Mouse (Mus musculus) MEL (cell line): ENCODE measurements around the gene Lats2. TPM values are rescaled to one million over a fixed set of nuclear protein-coding genes. Genes with fewer than 3 reads are reported as not detected.

Experiments
- DNase-seq: peaks from one replicate; pipeline ENCODE4 v3.0.0; 2011; ENCODE audit warnings: low read depth, low spot score
- H3K27ac ChIP-seq: 2 replicates; pipeline ENCODE4 v1.5.1; 2012; ENCODE audit warnings: low read depth, mild to moderate bottlenecking, control low read depth, low read length, moderate library complexity; ENCODE audit not compliant: control insufficient read depth
- H3K27me3 ChIP-seq, 2 experiments: fragments of 150-350 bp in 1 of 2; sonication (generic) in 1 of 2; 2 replicates each; pipeline ENCODE4 v1.6.1; 2012; ENCODE audit warnings: low read length in 2 of 2, mild to moderate bottlenecking in 2 of 2, improper control_type of control experiment in 1 of 2, moderate library complexity in 1 of 2; ENCODE audit not compliant: insufficient read depth in 2 of 2, control insufficient read depth in 1 of 2
- H3K36me3 ChIP-seq, 2 experiments: 2 replicates each; pipeline ENCODE4 v1.6.1; 2012 to 2014; ENCODE audit warnings: low read length in 2 of 2, improper control_type of control experiment in 1 of 2, inconsistent platforms in 1 of 2, mild to moderate bottlenecking in 1 of 2; ENCODE audit not compliant: insufficient read depth in 2 of 2, control insufficient read depth in 1 of 2
- H3K4me1 ChIP-seq, 2 experiments: fragments of 150-350 bp in 1 of 2; sonication (generic) in 1 of 2; 2 replicates each; pipeline ENCODE4 v1.6.1; 2012; ENCODE audit warnings: low read length in 2 of 2, improper control_type of control experiment in 1 of 2, mild to moderate bottlenecking in 1 of 2; ENCODE audit not compliant: insufficient read depth in 2 of 2, control insufficient read depth in 1 of 2
- H3K4me3 ChIP-seq, 2 experiments: fragments of 150-350 bp in 1 of 2; sonication (generic) in 1 of 2; 2 replicates each; pipeline ENCODE4 v1.5.1; 2012; ENCODE audit warnings: low read depth in 2 of 2, low read length in 2 of 2, mild to moderate bottlenecking in 2 of 2, moderate library complexity in 2 of 2, control low read depth in 1 of 2, improper control_type of control experiment in 1 of 2; ENCODE audit not compliant: control insufficient read depth in 1 of 2, insufficient read depth in 1 of 2
- H3K79me2 ChIP-seq: 2 replicates; pipeline ENCODE4 v1.6.1; 2012; ENCODE audit warnings: mild to moderate bottlenecking, low read length, moderate library complexity; ENCODE audit not compliant: control insufficient read depth, poor library complexity, insufficient read depth
- H3K9ac ChIP-seq: 2 replicates; pipeline ENCODE4 v1.6.1; 2012; ENCODE audit warnings: low read depth, mild to moderate bottlenecking, control low read depth, low read length, moderate library complexity; ENCODE audit not compliant: control insufficient read depth, poor library complexity, severe bottlenecking
- H3K9me3 ChIP-seq: fragments of 150-350 bp; sonication (generic); replicated peaks from 2 replicates; pipeline ENCODE4 v1.6.1; 2012; ENCODE audit warnings: mild to moderate bottlenecking, low read length, improper control_type of control experiment, moderate library complexity; ENCODE audit not compliant: insufficient read depth
- BHLHE40 ChIP-seq: IDR thresholded peaks from 2 replicates; pipeline ENCODE4 v1.6.1; 2012; ENCODE audit warnings: low read depth, mild to moderate bottlenecking, inconsistent platforms, low read length, improper control_type of control experiment, borderline replicate concordance
- CHD1 ChIP-seq: IDR thresholded peaks from 2 replicates; pipeline ENCODE4 v1.6.1; 2012; ENCODE audit warnings: low read depth, mild to moderate bottlenecking, inconsistent platforms, low read length, improper control_type of control experiment
- CHD2 ChIP-seq: IDR thresholded peaks from 2 replicates; pipeline ENCODE4 v1.6.1; 2011; ENCODE audit warnings: low read length, improper control_type of control experiment
- CTCF ChIP-seq, 3 experiments: IDR thresholded peaks in 2 of 3; conservative IDR thresholded peaks in 1 of 3; 2 replicates each; pipeline ENCODE4 v1.5.1; 2011 to 2012; ENCODE audit warnings: low read length in 3 of 3, low read depth in 2 of 3, mild to moderate bottlenecking in 2 of 3, improper control_type of control experiment in 1 of 3, inconsistent platforms in 1 of 3, mixed read lengths in 1 of 3, moderate library complexity in 1 of 3; ENCODE audit not compliant: control insufficient read depth in 1 of 3, insufficient read depth in 1 of 3, poor library complexity in 1 of 3, severe bottlenecking in 1 of 3
- E2F4 ChIP-seq: IDR thresholded peaks from 2 replicates; pipeline ENCODE4 v1.6.1; 2011; ENCODE audit warnings: low read depth, low read length, improper control_type of control experiment, borderline replicate concordance
- EP300 ChIP-seq, 2 experiments: IDR thresholded peaks; 2 replicates each; pipeline ENCODE4 v1.6.1; 2011; ENCODE audit warnings: improper control_type of control experiment in 2 of 2, low read length in 2 of 2, low read depth in 1 of 2, mild to moderate bottlenecking in 1 of 2
- ETS1 ChIP-seq: IDR thresholded peaks from 2 replicates; pipeline ENCODE4 v1.6.1; 2012; ENCODE audit warnings: low read depth, mild to moderate bottlenecking, inconsistent platforms, low read length, improper control_type of control experiment, moderate library complexity
- GABPA ChIP-seq: IDR thresholded peaks from 2 replicates; pipeline ENCODE4 v1.6.1; 2012; ENCODE audit warnings: low read depth, mild to moderate bottlenecking, inconsistent platforms, low read length, improper control_type of control experiment, moderate library complexity
- HCFC1 ChIP-seq: IDR thresholded peaks from 2 replicates; pipeline ENCODE4 v1.6.1; 2012; ENCODE audit warnings: low read depth, mild to moderate bottlenecking, inconsistent platforms, low read length, improper control_type of control experiment, moderate library complexity
- JUND ChIP-seq: IDR thresholded peaks from 2 replicates; pipeline ENCODE4 v1.6.1; 2011; ENCODE audit warnings: low read depth, mild to moderate bottlenecking, improper control_type of control experiment, low read length
- KAT2A ChIP-seq: conservative IDR thresholded peaks from 2 replicates; pipeline ENCODE4 v1.6.1; 2012; ENCODE audit warnings: low read depth, low read length, improper control_type of control experiment, inconsistent platforms
- MAFK ChIP-seq: IDR thresholded peaks from 2 replicates; pipeline ENCODE4 v1.6.1; 2011; ENCODE audit warnings: low read depth, mild to moderate bottlenecking, low read length, improper control_type of control experiment, borderline replicate concordance
- MAX ChIP-seq: IDR thresholded peaks from 2 replicates; pipeline ENCODE4 v1.6.1; 2011; ENCODE audit warnings: low read length, improper control_type of control experiment
- MAZ ChIP-seq: IDR thresholded peaks from 2 replicates; pipeline ENCODE4 v1.6.1; 2012; ENCODE audit warnings: low read depth, mild to moderate bottlenecking, inconsistent platforms, low read length, improper control_type of control experiment
- MYC ChIP-seq: IDR thresholded peaks from 2 replicates; pipeline ENCODE4 v1.6.1; 2011; ENCODE audit warnings: low read depth, mild to moderate bottlenecking, low read length, improper control_type of control experiment, moderate library complexity
- NELFE ChIP-seq: IDR thresholded peaks from 2 replicates; pipeline ENCODE4 v1.6.1; 2011; ENCODE audit warnings: low read depth, low read length, improper control_type of control experiment
- POLR2A ChIP-seq, 2 experiments: IDR thresholded peaks; 2 replicates each; pipeline ENCODE4 v1.6.1; 2011 to 2012; ENCODE audit warnings: low read length in 2 of 2, mild to moderate bottlenecking in 2 of 2, control low read depth in 1 of 2, improper control_type of control experiment in 1 of 2, low read depth in 1 of 2, moderate library complexity in 1 of 2; ENCODE audit not compliant: control insufficient read depth in 1 of 2, insufficient read depth in 1 of 2, poor library complexity in 1 of 2
- POLR2AphosphoS2 ChIP-seq: IDR thresholded peaks from 2 replicates; pipeline ENCODE4 v1.6.1; 2011; ENCODE audit warnings: low read length, improper control_type of control experiment
- POLR2AphosphoS5 ChIP-seq: IDR thresholded peaks from 2 replicates; pipeline ENCODE4 v1.6.1; 2012; ENCODE audit warnings: low read depth, borderline replicate concordance, mild to moderate bottlenecking, inconsistent platforms, low read length, moderate library complexity, mixed read lengths
- RAD21 ChIP-seq: IDR thresholded peaks from 2 replicates; pipeline ENCODE4 v1.6.1; 2011; ENCODE audit warnings: mild to moderate bottlenecking, low read depth, low read length, improper control_type of control experiment
- SIN3A ChIP-seq: IDR thresholded peaks from 2 replicates; pipeline ENCODE4 v1.6.1; 2012; ENCODE audit warnings: low read length, improper control_type of control experiment, inconsistent platforms
- SMC3 ChIP-seq: IDR thresholded peaks from 2 replicates; pipeline ENCODE4 v1.6.1; 2011; ENCODE audit warnings: low read depth, low read length, improper control_type of control experiment
- TAL1 ChIP-seq: IDR thresholded peaks from 2 replicates; pipeline ENCODE4 v1.6.1; 2012; ENCODE audit warnings: mild to moderate bottlenecking, inconsistent platforms, low read length, moderate library complexity, mixed read lengths
- TBP ChIP-seq: IDR thresholded peaks from 2 replicates; pipeline ENCODE4 v1.8.0; 2011; ENCODE audit warnings: low read depth, low read length, improper control_type of control experiment
- TCF12 ChIP-seq: IDR thresholded peaks from 2 replicates; pipeline ENCODE4 v1.6.1; 2014; ENCODE audit warnings: low read depth, mild to moderate bottlenecking, inconsistent platforms, low read length, improper control_type of control experiment, moderate library complexity
- USF1 ChIP-seq: IDR thresholded peaks from 2 replicates; pipeline ENCODE4 v1.6.1; 2014; ENCODE audit warnings: low read depth, mild to moderate bottlenecking, inconsistent platforms, low read length, improper control_type of control experiment, moderate library complexity
- USF2 ChIP-seq, 2 experiments: IDR thresholded peaks; 2 replicates each; pipeline ENCODE4 v1.6.1; 2011 to 2012; ENCODE audit warnings: improper control_type of control experiment in 2 of 2, low read length in 2 of 2, borderline replicate concordance in 1 of 2, inconsistent platforms in 1 of 2, low read depth in 1 of 2, mild to moderate bottlenecking in 1 of 2; ENCODE audit not compliant: insufficient read depth in 1 of 2
- ZC3H11A ChIP-seq: IDR thresholded peaks from 2 replicates; pipeline ENCODE4 v1.6.1; 2012; ENCODE audit warnings: low read depth, mild to moderate bottlenecking, inconsistent platforms, low read length, improper control_type of control experiment
- ZKSCAN1 ChIP-seq: IDR thresholded peaks from 2 replicates; pipeline ENCODE4 v1.6.1; 2012; ENCODE audit warnings: low read depth, mild to moderate bottlenecking, inconsistent platforms, low read length, improper control_type of control experiment, moderate library complexity
- ZMIZ1 ChIP-seq: IDR thresholded peaks from 2 replicates; pipeline ENCODE4 v1.6.1; 2012; ENCODE audit warnings: low read depth, mild to moderate bottlenecking, inconsistent platforms, low read length, improper control_type of control experiment, moderate library complexity
- ZNF384 ChIP-seq: IDR thresholded peaks from 2 replicates; pipeline ENCODE4 v1.6.1; 2012; ENCODE audit warnings: low read depth, mild to moderate bottlenecking, inconsistent platforms, low read length, improper control_type of control experiment
- polyA plus RNA-seq, 2 experiments: library from polyadenylated mRNA; stranded (reverse) in 1 of 2; unstranded in 1 of 2; fragments of >175 nt in 1 of 2; fragments of >200 nt in 1 of 2; gene quantifications; 2 replicates each; pipeline versions ENCODE4 v1.2.1 to v1.2.4; 2012; ENCODE audit warnings: low replicate concordance in 2 of 2, low read depth in 1 of 2; ENCODE audit not compliant: insufficient read length in 2 of 2, insufficient read depth in 1 of 2, missing spikeins in 1 of 2
- total RNA-seq: library from RNA; depleted of rRNA; stranded (reverse); fragments of 300-350 nt; gene quantifications from 2 replicates; pipeline ENCODE4 v1.2.3, GENCODE M21; 2012

Gene Lats2
- total and polyA plus RNA-seq, 3 experiments = 1.1 to 2.6 TPM; not detected in 1

- H3K27ac ChIP-seq = no peak overlapping the region
- TF ChIP-seq USF1 = no peak
- TF ChIP-seq, all 39 proteins: peak for 0
- Histone ChIP-seq H3K4me1 (peaks cover 2 to 11% of the 10 kb centered on the region in 2 experiments; a peak in 3 of 4 replicates), H3K4me3 (no peak overlapping the region), H3K9ac (no peak overlapping the region), H3K27me3 (no peaks in the 10 kb centered on the region), H3K79me2 (no peaks in the 10 kb centered on the region), H3K36me3 (peaks cover 0 to 10% of the 10 kb centered on the region in 2 experiments; a peak in 2 of 4 replicates), H3K9me3 (no peaks in the 10 kb centered on the region)
- DNase-seq = no peak
Observed at GRCm38 (mm10) chr14:57694246-57694645, 63.9 kb downstream of the Lats2 start.

GRCm38 (mm10) chr14:57692517-57693130, 65.6 kb downstream of the Lats2 start:
- Histone ChIP-seq H3K27ac (peak overlapping the region; percentile 86), H3K4me1 (peaks cover 2 to 11% of the 10 kb centered on the region in 2 experiments; a peak in 3 of 4 replicates), H3K27me3 (no peaks in the 10 kb centered on the region), H3K9me3 (no peaks in the 10 kb centered on the region), H3K4me3 (peak overlapping the region; percentile 18 to 32), H3K36me3 (peaks cover 0 to 10% of the 10 kb centered on the region in 2 experiments; a peak in 2 of 4 replicates), H3K9ac (peak overlapping the region; percentile 57), H3K79me2 (no peaks in the 10 kb centered on the region)
- DNase-seq = peak; percentile 88
- no peak for TF ChIP-seq TBP
- TF ChIP-seq MAZ = peak; percentile 54; the same call in 1 of the 2 replicates
- TF ChIP-seq USF2 (IDR thresholded peaks at IDR 0.05; ENCODE audit: borderline replicate concordance in 1 of 2, insufficient read depth in 1 of 2, low read depth in 1 of 2, low read length in 2 of 2) = no peak
- peak; percentile 70; the same call in 1 of the 2 replicates for TF ChIP-seq MAX
- TF ChIP-seq TCF12 = peak; percentile 82
- TF ChIP-seq JUND = no peak
- TF ChIP-seq GABPA = no peak
- no peak for TF ChIP-seq CHD2
- TF ChIP-seq USF1 = no peak
- TF ChIP-seq CTCF (IDR thresholded peaks at IDR 0.05 in 2 of 3, conservative IDR thresholded peaks at IDR 0.05 in 1 of 3; ENCODE audit: control insufficient read depth in 1 of 3, insufficient read depth in 1 of 3, low read depth in 2 of 3, low read length in 3 of 3, poor library complexity in 1 of 3, severe bottlenecking in 1 of 3) = no peak
- TF ChIP-seq NELFE = 0 out of 2 replicates have a peak, but pooled peaks have one; percentile 37
- no peak for TF ChIP-seq SIN3A
- no peak for TF ChIP-seq SMC3
- peak; percentile 75 for TF ChIP-seq ETS1
- TF ChIP-seq E2F4 = peak; percentile 55; the same call in 1 of the 2 replicates
- TF ChIP-seq MAFK = no peak
- TF ChIP-seq HCFC1 = no peak; the same call in 1 of the 2 replicates
- TF ChIP-seq CHD1 = no peak
- TF ChIP-seq MYC = peak; percentile 58
- no peak for TF ChIP-seq ZC3H11A
- peak; percentile 42; the same call in 1 of the 2 replicates for TF ChIP-seq ZKSCAN1
- no peak for TF ChIP-seq POLR2AphosphoS5
- peak; percentile 49; the same call in 1 of the 2 replicates for TF ChIP-seq BHLHE40
- peak in 1 of 2 experiments; percentile 54; a peak in 2 of 4 replicates for TF ChIP-seq POLR2A (IDR thresholded peaks at IDR 0.05; ENCODE audit: control insufficient read depth in 1 of 2, insufficient read depth in 1 of 2, low read depth in 1 of 2, low read length in 2 of 2, poor library complexity in 1 of 2)
- TF ChIP-seq RAD21 = no peak
- TF ChIP-seq KAT2A = no peak
- no peak for TF ChIP-seq ZMIZ1
- TF ChIP-seq POLR2AphosphoS2 = no peak
- TF ChIP-seq EP300 (IDR thresholded peaks at IDR 0.05; ENCODE audit: low read depth in 1 of 2, low read length in 2 of 2) = peak; percentile 73 to 86
- no peak for TF ChIP-seq ZNF384
- peak; percentile 55 for TF ChIP-seq TAL1
